ENCODE assay signal across 20 mouse cellular contexts in genomic region chr10:83660605-83661004, GRCm38 (mm10). TPM values are rescaled to one million over a fixed set of nuclear protein-coding genes. Genes with fewer than 3 reads are reported as not detected.
DNase-seq lines count a peak whose midpoint lies in the region; ATAC-seq and TF ChIP-seq lines count a peak whose summit lies in the region.
"Had no signal": no experiment of that assay in that cellular context is flagged by ENCODE, and none has a peak within 500 bp of the region (broad histone marks: within the 10 kb centered on the region; RNA-seq: fewer than 3 reads in every experiment).

No protein-coding gene starts in this region.

- 68% methylated on average over 4 of the region's 4 CpGs for WGBS in forebrain, postnatal 0 days
- 75% methylated on average over 4 of the region's 4 CpGs for WGBS in forebrain, embryonic 16.5 days
- 68% methylated on average over 4 of the region's 4 CpGs for WGBS in lung, postnatal 0 days

- H3K9me3 ChIP-seq in forebrain, postnatal 0 days (ENCODE audit: low read length) = no peaks in the 10 kb centered on the region
- H3K9me3 ChIP-seq in forebrain, embryonic 16.5 days (ENCODE audit: control insufficient read depth, low read length) = no peaks in the 10 kb centered on the region
- H3K9me3 ChIP-seq in lung, postnatal 0 days (ENCODE audit: low read length) = no peaks in the 10 kb centered on the region
- H3K9me3 ChIP-seq: embryonic facial prominence, embryonic 12.5 days; hindbrain, embryonic 13.5 days; intestine, embryonic 15.5 days; lung, embryonic 15.5 days had no signal

- no peak overlapping the region for H3K4me2 ChIP-seq in forebrain, postnatal 0 days (ENCODE audit: low read depth)
- no peak overlapping the region for H3K4me2 ChIP-seq in forebrain, embryonic 16.5 days (ENCODE audit: low read length)
- no peak overlapping the region for H3K4me2 ChIP-seq in lung, postnatal 0 days (replicated peaks; ENCODE audit: low read depth, low read length)
- H3K4me2 ChIP-seq: embryonic facial prominence, embryonic 12.5 days; hindbrain, embryonic 13.5 days; intestine, embryonic 15.5 days; lung, embryonic 15.5 days had no signal

- DNase-seq in forebrain, postnatal 0 days = no peak
- peak; percentile 19 for DNase-seq in kidney, postnatal 10 days
- no peak for DNase-seq in kidney, postnatal 14 days
- DNase-seq in lung, postnatal 0 days (ENCODE audit: low spot score) = no peak
- DNase-seq in lung, postnatal 4 days = no peak
- DNase-seq in T-cell, adult 2 months (ENCODE audit: low spot score) = no peak
- DNase-seq: cerebellum, postnatal 36 days; gastrocnemius, postnatal 10 days; heart, postnatal 10 days; right cerebral cortex, adult 18-20 months; spleen, adult 18-20 months; thymus, postnatal 25 days had no signal

- H3K4me1 ChIP-seq in forebrain, postnatal 0 days (ENCODE audit: insufficient read depth) = no peaks in the 10 kb centered on the region
- no peaks in the 10 kb centered on the region for H3K4me1 ChIP-seq in forebrain, embryonic 16.5 days (replicated peaks; ENCODE audit: control insufficient read depth, insufficient read depth, low read length)
- H3K4me1 ChIP-seq in lung, postnatal 0 days (ENCODE audit: insufficient read depth, low read depth, low read length) = no peaks in the 10 kb centered on the region
- no peaks in the 10 kb centered on the region for H3K4me1 ChIP-seq in embryonic fibroblast, embryonic 13.5 days (ENCODE audit: control insufficient read depth, insufficient read depth, low read length)
- H3K4me1 ChIP-seq: embryonic facial prominence, embryonic 12.5 days; hindbrain, embryonic 13.5 days; intestine, embryonic 15.5 days; lung, embryonic 15.5 days; megakaryocyte, embryonic 14.5 days had no signal

- no peak overlapping the region for H3K9ac ChIP-seq in forebrain, postnatal 0 days
- H3K9ac ChIP-seq in forebrain, embryonic 16.5 days (replicated peaks; ENCODE audit: low read depth, low read length) = no peak overlapping the region
- no peak overlapping the region for H3K9ac ChIP-seq in lung, postnatal 0 days (replicated peaks; ENCODE audit: low read depth)
- H3K9ac ChIP-seq: embryonic facial prominence, embryonic 12.5 days; hindbrain, embryonic 13.5 days; intestine, embryonic 15.5 days; lung, embryonic 15.5 days had no signal

- no peak for TF ChIP-seq POLR2A in embryonic fibroblast, embryonic 13.5 days (IDR thresholded peaks at IDR 0.05; ENCODE audit: low read depth, low read length)

- no peaks in the 10 kb centered on the region for H3K36me3 ChIP-seq in forebrain, postnatal 0 days (ENCODE audit: insufficient read depth)
- no peaks in the 10 kb centered on the region for H3K36me3 ChIP-seq in forebrain, embryonic 16.5 days (ENCODE audit: control insufficient read depth, insufficient read depth)
- H3K36me3 ChIP-seq in lung, postnatal 0 days (ENCODE audit: insufficient read depth, low read length) = no peaks in the 10 kb centered on the region
- H3K36me3 ChIP-seq: embryonic facial prominence, embryonic 12.5 days; hindbrain, embryonic 13.5 days; intestine, embryonic 15.5 days; lung, embryonic 15.5 days had no signal

- TF ChIP-seq CTCF in forebrain, postnatal 0 days (IDR thresholded peaks at IDR 0.05; ENCODE audit: low read depth) = peak; percentile 24; the same call in 1 of the 2 replicates
- peak; percentile 56 for TF ChIP-seq CTCF in lung, postnatal 0 days (IDR thresholded peaks at IDR 0.05)
- peak; percentile 23; the same call in 1 of the 2 replicates for TF ChIP-seq CTCF in embryonic fibroblast, embryonic 13.5 days (IDR thresholded peaks at IDR 0.05; ENCODE audit: borderline replicate concordance, insufficient read depth, low read length)

- ATAC-seq in forebrain, postnatal 0 days = no peak
- no peak for ATAC-seq in forebrain, embryonic 16.5 days
- no peak for ATAC-seq in lung, postnatal 0 days
- ATAC-seq: intestine, embryonic 15.5 days; midbrain, embryonic 16.5 days had no signal

- no peak for TF ChIP-seq EP300 in lung, postnatal 0 days (IDR thresholded peaks at IDR 0.05)

- no peaks in the 10 kb centered on the region for H3K27me3 ChIP-seq in forebrain, postnatal 0 days (ENCODE audit: insufficient read depth, low read length)
- H3K27me3 ChIP-seq in forebrain, embryonic 16.5 days (replicated peaks; ENCODE audit: control insufficient read depth, insufficient read depth, low read length) = no peaks in the 10 kb centered on the region
- H3K27me3 ChIP-seq in lung, postnatal 0 days (replicated peaks; ENCODE audit: insufficient read depth, low read length) = no peaks in the 10 kb centered on the region
- H3K27me3 ChIP-seq: embryonic facial prominence, embryonic 12.5 days; hindbrain, embryonic 13.5 days; intestine, embryonic 15.5 days; lung, embryonic 15.5 days had no signal

- H3K4me3 ChIP-seq in forebrain, postnatal 0 days (ENCODE audit: low read depth, low read length) = no peak overlapping the region
- no peak overlapping the region for H3K4me3 ChIP-seq in forebrain, embryonic 16.5 days (replicated peaks; ENCODE audit: low read length)
- no peak overlapping the region for H3K4me3 ChIP-seq in lung, postnatal 0 days (ENCODE audit: low read depth, low read length)
- H3K4me3 ChIP-seq in embryonic fibroblast, embryonic 13.5 days (ENCODE audit: insufficient read depth, low read length) = no peak overlapping the region
- H3K4me3 ChIP-seq: embryonic facial prominence, embryonic 12.5 days; hindbrain, embryonic 13.5 days; intestine, embryonic 15.5 days; lung, embryonic 15.5 days; megakaryocyte, embryonic 14.5 days had no signal

- no peak overlapping the region for H3K27ac ChIP-seq in forebrain, postnatal 0 days (ENCODE audit: low read depth, low read length)
- no peak overlapping the region for H3K27ac ChIP-seq in forebrain, embryonic 16.5 days (ENCODE audit: low read length)
- no peak overlapping the region for H3K27ac ChIP-seq in lung, postnatal 0 days (ENCODE audit: low read length)
- no peak overlapping the region for H3K27ac ChIP-seq in embryonic fibroblast, embryonic 13.5 days (ENCODE audit: insufficient read depth, low read length)
- H3K27ac ChIP-seq: embryonic facial prominence, embryonic 12.5 days; hindbrain, embryonic 13.5 days; intestine, embryonic 15.5 days; lung, embryonic 15.5 days had no signal

RNA-seq across cellular contexts. Expression of gene Appl2, which starts 12.1 kb away (rescaled TPM):
- 38.2 and 38.5 TPM in 2 replicates for total RNA-seq in forebrain, postnatal 0 days (2014; rRNA removed)
- polyA plus RNA-seq in forebrain, postnatal 0 days (2015; fragmentation: Nextera tagmentation; extraction: Ambion mirVana) = 17.4 and 26.1 TPM in 2 replicates
- polyA plus RNA-seq in forebrain, embryonic 16.5 days (2015; fragmentation: Nextera tagmentation; extraction: Ambion mirVana) = 34.9 and 38.5 TPM in 2 replicates
- 40.5 and 54.3 TPM in 2 replicates for polyA plus RNA-seq in lung, postnatal 0 days (2015; fragmentation: Nextera tagmentation; extraction: Ambion mirVana)
- 30.5 and 31.1 TPM in 2 replicates for polyA plus RNA-seq in embryonic fibroblast, embryonic 13.5 days (2011; ENCODE audit: insufficient read length, low read depth, missing spikeins)
